Comparison of ENCODE assay signal across 35 mouse cellular contexts in genomic region chr4:47774664-47775063, GRCm38 (mm10).
"Had no signal": no experiment of that assay in that cellular context is flagged by ENCODE, and none has a peak within 500 bp of the region (broad histone marks: within the 10 kb centered on the region; RNA-seq: fewer than 3 reads in every experiment).

No protein-coding gene starts in this region.

- H3K27ac ChIP-seq: heart, embryonic 10.5 days; heart, embryonic 13.5 days; heart, embryonic 15.5 days; hindbrain, embryonic 10.5 days; hindbrain, embryonic 12.5 days; hindbrain, embryonic 13.5 days; hindbrain, embryonic 14.5 days; hindbrain, embryonic 15.5 days; hindbrain, postnatal 0 days; intestine, embryonic 15.5 days; kidney, embryonic 15.5 days; kidney, postnatal 0 days; layer of hippocampus, adult 2 months had no signal

- H3K4me1 ChIP-seq: heart, embryonic 10.5 days; heart, embryonic 12.5 days; heart, embryonic 13.5 days; heart, embryonic 15.5 days; intestine, embryonic 15.5 days; kidney, embryonic 15.5 days had no signal

- DNase-seq: heart, postnatal 10 days; heart, postnatal 14 days; heart, postnatal 36 days; heart, postnatal 4 days; kidney, adult 11 months; kidney, adult 18-20 months; kidney, adult 2 months; kidney, adult 8-10 months; kidney, adult 9 months; kidney, postnatal 10 days; kidney, postnatal 14 days; kidney, postnatal 25 days; kidney, postnatal 36 days; kidney, postnatal 4 days; layer of hippocampus, adult 9-11 months; layer of hippocampus, postnatal 36 days had no signal

- ATAC-seq: hindbrain, embryonic 16.5 days; hindbrain, postnatal 0 days; inflammation-experienced regulatory T-cells, adult 6 months; intestine, embryonic 15.5 days; intestine, embryonic 16.5 days; intestine, postnatal 0 days had no signal

- H3K4me3 ChIP-seq: heart, embryonic 10.5 days; heart, embryonic 12.5 days; heart, embryonic 13.5 days; heart, embryonic 15.5 days; hindbrain, embryonic 10.5 days; hindbrain, embryonic 12.5 days; hindbrain, embryonic 13.5 days; hindbrain, embryonic 15.5 days; intestine, embryonic 15.5 days; kidney, embryonic 15.5 days; layer of hippocampus, adult 2 months had no signal

- H3K36me3 ChIP-seq: heart, embryonic 10.5 days; heart, embryonic 12.5 days; heart, embryonic 13.5 days; heart, embryonic 15.5 days; hindbrain, embryonic 10.5 days; hindbrain, embryonic 12.5 days; hindbrain, embryonic 13.5 days; hindbrain, embryonic 15.5 days; intestine, embryonic 15.5 days; kidney, embryonic 15.5 days had no signal

- H3K9me3 ChIP-seq: heart, embryonic 10.5 days; heart, embryonic 12.5 days; heart, embryonic 13.5 days; heart, embryonic 15.5 days; hindbrain, embryonic 10.5 days; hindbrain, embryonic 12.5 days; hindbrain, embryonic 13.5 days; hindbrain, embryonic 15.5 days; intestine, embryonic 15.5 days; kidney, embryonic 15.5 days had no signal

- H3K9ac ChIP-seq: heart, embryonic 12.5 days; heart, embryonic 13.5 days; heart, embryonic 15.5 days; hindbrain, embryonic 12.5 days; hindbrain, embryonic 13.5 days; hindbrain, embryonic 14.5 days; hindbrain, embryonic 15.5 days; intestine, embryonic 15.5 days; kidney, embryonic 15.5 days had no signal

- H3K4me2 ChIP-seq: heart, embryonic 11.5 days; heart, embryonic 12.5 days; heart, embryonic 13.5 days; heart, embryonic 15.5 days; hindbrain, embryonic 12.5 days; hindbrain, embryonic 13.5 days; hindbrain, embryonic 14.5 days; hindbrain, embryonic 15.5 days; intestine, embryonic 15.5 days; kidney, embryonic 15.5 days had no signal

- H3K27me3 ChIP-seq: heart, embryonic 12.5 days; heart, embryonic 13.5 days; heart, embryonic 15.5 days; hindbrain, embryonic 12.5 days; hindbrain, embryonic 13.5 days; hindbrain, embryonic 15.5 days; intestine, embryonic 15.5 days; kidney, embryonic 15.5 days had no signal
